Mouse (Mus musculus) macrophage (primary cell): ENCODE measurements around the gene Mfsd11. TPM values are rescaled to one million over a fixed set of nuclear protein-coding genes. Genes with fewer than 3 reads are reported as not detected.

Source experiments
- H3K27ac ChIP-seq: fragments of 350-480 bp; formaldehyde crosslinking; 2 replicates; pipeline ENCODE4 v1.9.0; 2021
- H3K36me3 ChIP-seq: fragments of 350-480 bp; formaldehyde crosslinking; 2 replicates; pipeline ENCODE4 v1.9.0; 2021; ENCODE audit errors: inconsistent target
- H3K4me3 ChIP-seq: fragments of 350-480 bp; formaldehyde crosslinking; 2 replicates; pipeline ENCODE4 v1.9.0; 2021; ENCODE audit errors: inconsistent target
- H3K79me2 ChIP-seq: fragments of 350-480 bp; formaldehyde crosslinking; 2 replicates; pipeline ENCODE4 v1.9.0; 2021; ENCODE audit errors: inconsistent target
- WGBS: methylation state at CpG from one replicate; pipeline ENCODE4 v1.1.7; 2026; ENCODE audit warnings: inconsistent platforms; ENCODE audit not compliant: missing documents; 5-methylcytosine and 5-hydroxymethylcytosine counted together
- polyA plus RNA-seq: library from polyadenylated mRNA; stranded (reverse); fragments of 250-400 nt; gene quantifications from 3 replicates; pipeline ENCODE4 v1.2.4, GENCODE M21; 2018; ENCODE audit warnings: inconsistent platforms

Gene Mfsd11
- polyA plus RNA-seq, 1 experiment from 2014 or later: 118 TPM

- no peaks in the 10 kb centered on the region for H3K79me2 ChIP-seq
- H3K4me3 ChIP-seq: no peak within 1 kb of the TSS
- 14% methylated on average over 67 of the region's 71 CpGs for WGBS
- H3K27ac ChIP-seq: no peak within 1 kb of the TSS
- no peaks in the 10 kb centered on the region for H3K36me3 ChIP-seq
Measured at GRCm38 (mm10) chr11:116827534-116828165, 24.6 kb upstream of the Mfsd11 start, which contains the start of gene Mxra7. Gene Mxra7, minus strand, starts transcription at chr11:116828046.

- H3K79me2 ChIP-seq: no peaks in the 10 kb centered on the region
- WGBS: 84% methylated on average over 3 of the region's 4 CpGs
- H3K27ac ChIP-seq: no peak overlapping the region
- H3K4me3 ChIP-seq: no peak overlapping the region
- peaks cover 32% of the 10 kb centered on the region for H3K36me3 ChIP-seq
Measured at GRCm38 (mm10) chr11:116832172-116832685, 20.0 kb upstream of the Mfsd11 start.

GRCm38 (mm10) chr11:116834954-116835353 is 17.3 kb upstream of the Mfsd11 start:
- peaks cover 59% of the 10 kb centered on the region for H3K36me3 ChIP-seq
- no peak overlapping the region for H3K27ac ChIP-seq
- 88% methylated on average over 1 of the region's 1 CpGs for WGBS
- H3K4me3 ChIP-seq: no peak overlapping the region
- peaks cover 22% of the 10 kb centered on the region for H3K79me2 ChIP-seq

GRCm38 (mm10) chr11:116836283-116836682 is 16.0 kb upstream of the Mfsd11 start:
- H3K36me3 ChIP-seq: peaks cover 72% of the 10 kb centered on the region
- WGBS: 59% methylated on average over 4 of the region's 4 CpGs
- H3K4me3 ChIP-seq: no peak overlapping the region
- no peak overlapping the region for H3K27ac ChIP-seq
- H3K79me2 ChIP-seq: peaks cover 35% of the 10 kb centered on the region

- peaks cover 47% of the 10 kb centered on the region for H3K79me2 ChIP-seq
- H3K27ac ChIP-seq: no peak overlapping the region
- 96% methylated on average over 10 of the region's 10 CpGs for WGBS
- H3K36me3 ChIP-seq: peaks cover 72% of the 10 kb centered on the region
- H3K4me3 ChIP-seq: no peak overlapping the region
Measured at GRCm38 (mm10) chr11:116837441-116837840, 14.8 kb upstream of the Mfsd11 start.

GRCm38 (mm10) chr11:116838936-116839335 is 13.3 kb upstream of the Mfsd11 start:
- Histone ChIP-seq H3K79me2 (peaks cover 50% of the 10 kb centered on the region), H3K36me3 (peaks cover 72% of the 10 kb centered on the region), H3K27ac (no peak overlapping the region), H3K4me3 (no peak overlapping the region)
- 94% methylated on average over 13 of the region's 14 CpGs for WGBS

GRCm38 (mm10) chr11:116839601-116840000 is 12.6 kb upstream of the Mfsd11 start:
- WGBS: 92% methylated on average over 7 of the region's 7 CpGs
- Histone ChIP-seq H3K79me2 (peaks cover 56% of the 10 kb centered on the region), H3K4me3 (no peak overlapping the region), H3K27ac (no peak overlapping the region), H3K36me3 (peaks cover 65% of the 10 kb centered on the region)

GRCm38 (mm10) chr11:116840748-116841147 is 11.5 kb upstream of the Mfsd11 start:
- peaks cover 68% of the 10 kb centered on the region for H3K79me2 ChIP-seq
- H3K4me3 ChIP-seq: no peak overlapping the region
- H3K36me3 ChIP-seq: peaks cover 54% of the 10 kb centered on the region
- WGBS: 98% methylated on average over 4 of the region's 4 CpGs
- H3K27ac ChIP-seq: no peak overlapping the region

GRCm38 (mm10) chr11:116842531-116843260 is 9.5 kb upstream of the Mfsd11 start:
- peak overlapping the region; percentile 76 for H3K27ac ChIP-seq
- H3K36me3 ChIP-seq: peaks cover 35% of the 10 kb centered on the region
- peak overlapping the region; percentile 82 for H3K4me3 ChIP-seq
- H3K79me2 ChIP-seq: peaks cover 86% of the 10 kb centered on the region
- under 1% methylated on average over 73 of the region's 73 CpGs for WGBS

- H3K79me2 ChIP-seq: peaks cover 87% of the 10 kb centered on the region
- WGBS: under 1% methylated on average over 69 of the region's 72 CpGs
- peaks cover 35% of the 10 kb centered on the region for H3K36me3 ChIP-seq
- H3K27ac ChIP-seq: peak within 1 kb of the TSS; percentile 80
- peak within 1 kb of the TSS; percentile 82 for H3K4me3 ChIP-seq
Measured at GRCm38 (mm10) chr11:116843261-116844233, 8.7 kb upstream of the Mfsd11 start, which contains the start of the genes Mettl23 and Jmjd6. Gene Mettl23, plus strand, starts transcription at chr11:116843278. Gene Jmjd6, minus strand, starts transcription at chr11:116843449.

- WGBS: 77% methylated on average over 4 of the region's 4 CpGs
- Histone ChIP-seq H3K36me3 (0 out of 2 replicates have a peak, but pooled peaks cover 8% of the 10 kb centered on the region), H3K27ac (no peak overlapping the region), H3K4me3 (no peak overlapping the region), H3K79me2 (peaks cover 87% of the 10 kb centered on the region)
Measured at GRCm38 (mm10) chr11:116846593-116847181, 5.6 kb upstream of the Mfsd11 start.

GRCm38 (mm10) chr11:116847187-116848085 is 4.8 kb upstream of the Mfsd11 start:
- 100% methylated on average over 3 of the region's 3 CpGs for WGBS
- Histone ChIP-seq H3K79me2 (peaks cover 84% of the 10 kb centered on the region), H3K27ac (no peak overlapping the region), H3K36me3 (0 out of 2 replicates have a peak, but pooled peaks cover 8% of the 10 kb centered on the region), H3K4me3 (no peak overlapping the region)
